Mouse (Mus musculus) limb, embryonic 14.5 days (tissue): Measurements from ENCODE around the gene Maats1. TPM values are rescaled to one million over a fixed set of nuclear protein-coding genes. Genes with fewer than 3 reads are reported as not detected.

Source experiments
- ATAC-seq: fragments of 200-750 bp; cut with Nextera tagmentation; 2 replicates; pipeline ENCODE4 v1.8.0; 2017; ENCODE audit warnings: low read depth, moderate number of reproducible peaks, moderate TSS enrichment; ENCODE audit not compliant: low FRiP score
- DNase-seq: peaks from one replicate; pipeline ENCODE4 v3.0.0-alpha.2; 2015; ENCODE audit warnings: low spot score
- H3K27ac ChIP-seq: fragments of 300-500 bp; sonication (generic); replicated peaks from 2 replicates; pipeline ENCODE4 v1.5.1; 2014; ENCODE audit warnings: low read depth, mild to moderate bottlenecking, low read length, moderate library complexity, mixed read lengths
- H3K27me3 ChIP-seq: fragments of 300-500 bp; sonication (generic); 2 replicates; pipeline ENCODE4 v1.6.1; 2014; ENCODE audit warnings: low read length, mixed read lengths; ENCODE audit not compliant: control insufficient read depth, insufficient read depth
- H3K36me3 ChIP-seq: fragments of 300-500 bp; sonication (generic); 2 replicates; pipeline ENCODE4 v1.6.1; 2014; ENCODE audit warnings: mild to moderate bottlenecking, low read length, moderate library complexity, mixed read lengths; ENCODE audit not compliant: control insufficient read depth, insufficient read depth
- H3K4me1 ChIP-seq: fragments of 300-500 bp; sonication (generic); 2 replicates; pipeline ENCODE4 v1.6.1; 2014; ENCODE audit warnings: antibody characterized with exemption, low read length, mixed read lengths; ENCODE audit not compliant: control insufficient read depth, insufficient read depth
- H3K4me2 ChIP-seq: fragments of 300-500 bp; sonication (generic); replicated peaks from 2 replicates; pipeline ENCODE4 v1.6.1; 2014; ENCODE audit warnings: low read depth, mild to moderate bottlenecking, low read length, moderate library complexity; ENCODE audit not compliant: severe bottlenecking
- H3K4me3 ChIP-seq: fragments of 300-500 bp; sonication (generic); replicated peaks from 2 replicates; pipeline ENCODE4 v1.5.1; 2014; ENCODE audit warnings: low read length
- H3K9ac ChIP-seq: fragments of 300-500 bp; sonication (generic); 2 replicates; pipeline ENCODE4 v1.6.1; 2014; ENCODE audit warnings: mild to moderate bottlenecking, low read depth, low read length, moderate library complexity; ENCODE audit not compliant: severe bottlenecking
- H3K9me3 ChIP-seq: fragments of 300-500 bp; sonication (generic); 2 replicates; pipeline ENCODE4 v1.6.1; 2016; ENCODE audit warnings: low read length; ENCODE audit not compliant: control insufficient read depth
- POLR2A ChIP-seq: fragments of 200-500 bp; IDR thresholded peaks from 2 replicates; pipeline ENCODE4 v1.8.0; 2012; ENCODE audit warnings: inconsistent platforms, mild to moderate bottlenecking, moderate library complexity, borderline replicate concordance; ENCODE audit not compliant: insufficient read depth, insufficient read length; ENCODE audit errors: extremely low read depth
- WGBS: fragments of 180-500 bp; shearing (Covaris S2); extraction: QIAGEN DNeasy Blood & Tissue Kit; methylation state at CpG from one replicate; pipeline ENCODE4 v1.1.7; 2014; 5-methylcytosine and 5-hydroxymethylcytosine counted together
- polyA plus RNA-seq, 2 experiments: library from polyadenylated mRNA; depleted of rRNA in 1 of 2; stranded (reverse) in 1 of 2; unstranded in 1 of 2; fragments of >200 nt; fragmentation: Nextera tagmentation in 1 of 2; extraction: Ambion mirVana in 1 of 2; gene quantifications; 2 replicates each; pipeline versions ENCODE4 v1.2.1 to v1.2.3; 2012 to 2014

Maats1 gene
- polyA plus RNA-seq, 2 experiments: 0.10 TPM; not detected in 1

- no peak overlapping the region for H3K4me2 ChIP-seq
- H3K36me3 ChIP-seq: no peaks in the 10 kb centered on the region
- H3K9ac ChIP-seq: no peak overlapping the region
- H3K9me3 ChIP-seq: no peaks in the 10 kb centered on the region
- H3K27me3 ChIP-seq: no peaks in the 10 kb centered on the region
- H3K4me3 ChIP-seq: no peak overlapping the region
- no peak for DNase-seq
- WGBS: 65% methylated on average over 6 of the region's 6 CpGs
- no peak for ATAC-seq
- H3K27ac ChIP-seq: no peak overlapping the region
- TF ChIP-seq POLR2A: no peak
- no peaks in the 10 kb centered on the region for H3K4me1 ChIP-seq
Observed at GRCm38 (mm10) chr16:38378591-38378990, 36.6 kb upstream of the Maats1 start.

- H3K27ac ChIP-seq: no peak overlapping the region
- ATAC-seq: no peak
- no peak for TF ChIP-seq POLR2A
- no peak overlapping the region for H3K4me3 ChIP-seq
- H3K27me3 ChIP-seq: no peaks in the 10 kb centered on the region
- H3K9me3 ChIP-seq: no peaks in the 10 kb centered on the region
- no peaks in the 10 kb centered on the region for H3K36me3 ChIP-seq
- 75% methylated on average over 6 of the region's 6 CpGs for WGBS
- no peak overlapping the region for H3K4me2 ChIP-seq
- no peak overlapping the region for H3K9ac ChIP-seq
- DNase-seq: no peak
- no peaks in the 10 kb centered on the region for H3K4me1 ChIP-seq
Observed at GRCm38 (mm10) chr16:38377546-38377945, 35.6 kb upstream of the Maats1 start.

DNA sequence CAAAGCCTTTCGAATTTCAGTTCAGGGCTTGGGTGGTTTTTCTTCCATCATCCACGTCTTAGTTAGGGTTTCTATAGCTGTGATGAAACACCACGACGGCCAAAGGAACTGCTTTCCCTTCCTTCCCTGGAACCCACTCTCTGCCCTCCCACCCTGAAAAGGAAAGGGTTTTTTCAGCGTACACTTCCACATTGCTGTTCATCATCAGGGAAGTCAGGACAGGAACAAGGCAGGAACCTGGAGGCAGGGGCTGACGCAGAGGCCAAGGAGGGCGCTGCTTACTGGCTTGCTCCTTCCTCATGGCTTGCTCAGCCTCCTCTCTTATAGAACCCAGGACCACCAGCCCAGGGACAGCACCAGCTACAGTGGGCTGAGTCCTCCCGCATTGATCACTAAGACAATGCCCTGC is 34.9 kb upstream of the Maats1 start:
- no peak for TF ChIP-seq POLR2A
- DNase-seq (no peak), ATAC-seq (peak; percentile 63; the same call in 1 of the 2 replicates)
- Histone ChIP-seq H3K27ac (peak overlapping the region; percentile 15), H3K4me2 (peak overlapping the region; percentile 36), H3K4me3 (peak overlapping the region; percentile 14; the same call in 1 of the 2 replicates), H3K9me3 (no peaks in the 10 kb centered on the region), H3K27me3 (no peaks in the 10 kb centered on the region), H3K9ac (peak overlapping the region; percentile 40), H3K4me1 (no peaks in the 10 kb centered on the region), H3K36me3 (no peaks in the 10 kb centered on the region)
- WGBS: 51% methylated on average over 8 of the region's 8 CpGs

GRCm38 (mm10) chr16:38376163-38376840 is 34.4 kb upstream of the Maats1 start:
- peak; percentile 86 for ATAC-seq

DNA sequence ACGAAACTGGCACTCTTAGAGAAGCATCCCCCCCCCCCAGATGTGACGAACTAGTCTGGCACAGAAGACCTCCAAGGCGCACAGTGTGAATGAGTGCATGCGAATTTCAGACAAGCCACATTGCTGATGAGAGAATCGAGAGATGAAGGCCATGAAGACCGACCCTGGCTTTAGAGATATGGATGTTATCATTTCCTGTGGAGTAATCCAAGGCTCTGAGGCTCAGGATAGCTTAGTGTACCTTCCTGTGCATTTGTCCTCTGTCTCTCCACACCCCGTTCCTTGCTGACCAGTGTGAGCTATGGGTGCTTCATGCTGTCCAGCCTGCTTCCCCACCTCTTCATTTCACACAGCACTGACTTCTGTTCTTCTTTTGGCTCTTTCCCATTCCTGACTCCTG is 33.2 kb upstream of the Maats1 start:
- no peak for TF ChIP-seq POLR2A
- 81% methylated on average over 7 of the region's 7 CpGs for WGBS
- ATAC-seq: no peak

More at GRCm38 (mm10) chr16:38376163-38376840, 34.4 kb upstream of the Maats1 start:
- WGBS: 27% methylated on average over 15 of the region's 17 CpGs
- Histone ChIP-seq H3K4me2 (peak overlapping the region; percentile 36), H3K4me3 (peak overlapping the region; percentile 14; the same call in 1 of the 2 replicates), H3K27ac (peak overlapping the region; percentile 15), H3K4me1 (no peaks in the 10 kb centered on the region), H3K9me3 (no peaks in the 10 kb centered on the region), H3K36me3 (no peaks in the 10 kb centered on the region), H3K27me3 (no peaks in the 10 kb centered on the region), H3K9ac (peak overlapping the region; percentile 40)
- TF ChIP-seq POLR2A: 0 out of 2 replicates have a peak, but pooled peaks have one; percentile 19
- DNase-seq: peak; percentile 67

More for the DNA sequence above, 33.2 kb upstream of the Maats1 start:
- no peak for DNase-seq
- no peaks in the 10 kb centered on the region for H3K4me1 ChIP-seq
- H3K27me3 ChIP-seq: no peaks in the 10 kb centered on the region
- H3K4me3 ChIP-seq: no peak overlapping the region
- H3K9me3 ChIP-seq: no peaks in the 10 kb centered on the region
- H3K4me2 ChIP-seq: no peak overlapping the region
- no peak overlapping the region for H3K9ac ChIP-seq
- no peaks in the 10 kb centered on the region for H3K36me3 ChIP-seq
- no peak overlapping the region for H3K27ac ChIP-seq
